Mouse (Mus musculus) skeletal muscle tissue, postnatal 0 days (tissue): Measurements from ENCODE around the gene Alg14. TPM values are rescaled to one million over a fixed set of nuclear protein-coding genes. Genes with fewer than 3 reads are reported as not detected.

Experiments used
- polyA plus RNA-seq: library from polyadenylated mRNA; unstranded; fragments of >200 nt; fragmentation: Nextera tagmentation; extraction: Ambion mirVana; gene quantifications from 2 replicates; pipeline ENCODE4 v1.2.1, GENCODE M21; 2015

Alg14 gene
- 17.0 and 21.0 TPM in 2 replicates for polyA plus RNA-seq

GRCm38 (mm10) chr3:121291560-121292258 is at the start of gene Alg14:
Gene Alg14, plus strand, starts transcription at chr3:121291773.

GRCm38 (mm10) chr3:121282998-121283397 is 8.6 kb upstream of the Alg14 start, which contains the start of gene Tmem56:
Gene Tmem56, minus strand, starts transcription at chr3:121283098.

Other genes starting within 250 kb of the Alg14 start
- gene Rwdd3, start 120.1 kb upstream of the Alg14 start, polyA plus RNA-seq = 2.9 and 3.7 TPM in 2 replicates
- 1.0 and 1.2 TPM in 2 replicates for gene Tmem56, start 8.7 kb upstream of the Alg14 start, polyA plus RNA-seq
- 252 and 281 TPM in 2 replicates for gene Cnn3, start 134.7 kb downstream of the Alg14 start, polyA plus RNA-seq
- gene Slc44a3, start 240.6 kb downstream of the Alg14 start, polyA plus RNA-seq = 4.5 and 6.5 TPM in 2 replicates